Mouse (Mus musculus) frontal cortex, postnatal 36 days (tissue): ENCODE results near the gene Hand2.

Experiments used
- DNase-seq, 2 experiments: peaks; one replicate each; pipeline ENCODE4 v3.0.0; 2022; ENCODE audit warnings: low spot score in 2 of 2

Gene Hand2

GRCm38 (mm10) chr8:57324671-57325070 lies 3.9 kb downstream of the Hand2 start:
- DNase-seq, result no peak

- DNase-seq, result no peak
These were observed 4.5 kb downstream of the Hand2 start for GRCm38 (mm10) chr8:57325111-57325891.

- no peak for DNase-seq
These were observed 5.6 kb downstream of the Hand2 start for GRCm38 (mm10) chr8:57326091-57327065.

GRCm38 (mm10) chr8:57327281-57328160 lies 6.7 kb downstream of the Hand2 start:
- DNase-seq, result no peak

- no peak for DNase-seq
These were observed 7.6 kb downstream of the Hand2 start for GRCm38 (mm10) chr8:57328161-57328920.

- DNase-seq, result no peak
These were observed 8.2 kb downstream of the Hand2 start for GRCm38 (mm10) chr8:57328931-57329341.

GRCm38 (mm10) chr8:57330106-57330505 lies 9.3 kb downstream of the Hand2 start:
- DNase-seq, result no peak

GRCm38 (mm10) chr8:57331727-57332630 lies 11.2 kb downstream of the Hand2 start:
- no peak for DNase-seq

GRCm38 (mm10) chr8:57332676-57333482 lies 12.1 kb downstream of the Hand2 start:
- DNase-seq, result no peak

GRCm38 (mm10) chr8:57333483-57333770 lies 12.6 kb downstream of the Hand2 start:
- DNase-seq, result no peak

GRCm38 (mm10) chr8:57333795-57334551 lies 13.2 kb downstream of the Hand2 start:
- DNase-seq, result no peak

GRCm38 (mm10) chr8:57334714-57335113 lies 13.9 kb downstream of the Hand2 start:
- no peak for DNase-seq

- DNase-seq, result no peak
These were observed 16.7 kb downstream of the Hand2 start for GRCm38 (mm10) chr8:57337271-57338030.

GRCm38 (mm10) chr8:57339711-57340650 lies 19.2 kb downstream of the Hand2 start:
- no peak for DNase-seq

- no peak for DNase-seq
These were observed 20.2 kb downstream of the Hand2 start for GRCm38 (mm10) chr8:57340840-57341540.

GRCm38 (mm10) chr8:57341541-57341840 lies 20.7 kb downstream of the Hand2 start:
- DNase-seq, result no peak
